Mouse (Mus musculus): ENCODE results near the gene Gm12216. TPM values are rescaled to one million over a fixed set of nuclear protein-coding genes. Genes with fewer than 3 reads are reported as not detected.

Gm12216 gene
- polyA plus RNA-seq, 2 experiments, result 0.43 to 0.74 TPM

DNA sequence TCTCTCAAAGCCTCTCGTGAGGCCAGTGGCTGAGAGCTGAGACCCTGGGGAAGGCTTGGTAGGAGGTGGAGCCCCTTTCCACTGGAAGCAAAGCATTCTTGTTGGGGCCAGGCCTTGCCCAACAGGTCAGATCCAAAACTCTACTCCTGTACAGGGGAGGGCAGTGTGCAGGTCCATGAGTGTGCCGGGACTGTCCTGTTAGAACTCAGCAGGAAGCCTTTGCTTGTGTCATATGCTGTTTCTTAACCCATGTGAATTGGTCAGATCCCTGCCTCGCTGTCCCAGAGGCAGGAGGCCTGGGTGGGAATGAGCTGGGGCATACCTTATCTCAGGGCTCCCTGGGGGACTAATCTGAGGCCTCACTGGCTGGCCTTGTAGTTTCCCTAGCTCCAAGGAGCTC is 78.8 kb downstream of the Gm12216 start:
- Histone ChIP-seq H3K27ac (replicated peaks; ENCODE audit: low read depth, low read length) (no peak overlapping the region), H3K4me3 (replicated peaks; ENCODE audit: low read length) (no peak overlapping the region), H3K27me3 (ENCODE audit: control insufficient read depth, insufficient read depth, low read length) (no peaks in the 10 kb centered on the region), H3K9me3 (ENCODE audit: control insufficient read depth, low read length) (no peaks in the 10 kb centered on the region), H3K4me2 (replicated peaks; ENCODE audit: low read depth, low read length, severe bottlenecking) (no peak overlapping the region), H3K4me1 (ENCODE audit: control insufficient read depth, insufficient read depth, low read length) (no peaks in the 10 kb centered on the region; the same call in 1 of the 2 replicates), H3K36me3 (ENCODE audit: control insufficient read depth, insufficient read depth, low read length) (peaks cover 28% of the 10 kb centered on the region), H3K9ac (ENCODE audit: low read depth, low read length, severe bottlenecking) (no peak overlapping the region)
- TF ChIP-seq POLR2A (IDR thresholded peaks at IDR 0.05; ENCODE audit: borderline replicate concordance, extremely low read depth, insufficient read depth, insufficient read length), result no peak
- DNase-seq (ENCODE audit: low spot score), result no peak
- no peak for ATAC-seq (ENCODE audit: low FRiP score, low read depth)
- WGBS, result 65% methylated on average over 3 of the region's 3 CpGs

- H3K27ac ChIP-seq (replicated peaks; ENCODE audit: low read depth, low read length), result no peak overlapping the region
- DNase-seq (ENCODE audit: low spot score), result no peak
- no peak for ATAC-seq (ENCODE audit: low FRiP score, low read depth)
- peaks cover 33% of the 10 kb centered on the region for H3K36me3 ChIP-seq (ENCODE audit: control insufficient read depth, insufficient read depth, low read length)
- no peaks in the 10 kb centered on the region for H3K9me3 ChIP-seq (ENCODE audit: control insufficient read depth, low read length)
- H3K4me3 ChIP-seq (replicated peaks; ENCODE audit: low read length), result no peak overlapping the region
- no peak overlapping the region for H3K4me2 ChIP-seq (replicated peaks; ENCODE audit: low read depth, low read length, severe bottlenecking)
- 79% methylated on average over 2 of the region's 2 CpGs for WGBS
- no peaks in the 10 kb centered on the region; the same call in 1 of the 2 replicates for H3K4me1 ChIP-seq (ENCODE audit: control insufficient read depth, insufficient read depth, low read length)
- H3K9ac ChIP-seq (ENCODE audit: low read depth, low read length, severe bottlenecking), result no peak overlapping the region
- TF ChIP-seq POLR2A (IDR thresholded peaks at IDR 0.05; ENCODE audit: borderline replicate concordance, extremely low read depth, insufficient read depth, insufficient read length), result no peak
- no peaks in the 10 kb centered on the region for H3K27me3 ChIP-seq (ENCODE audit: control insufficient read depth, insufficient read depth, low read length)
These were observed 79.2 kb downstream of the Gm12216 start for GRCm38 (mm10) chr11:53779808-53780207.

- H3K9me3 ChIP-seq (ENCODE audit: control insufficient read depth, low read length), result no peaks in the 10 kb centered on the region
- H3K9ac ChIP-seq (ENCODE audit: low read depth, low read length, severe bottlenecking), result no peak overlapping the region
- H3K4me2 ChIP-seq (replicated peaks; ENCODE audit: low read depth, low read length, severe bottlenecking), result no peak overlapping the region
- 59% methylated on average over 5 of the region's 5 CpGs for WGBS
- H3K27ac ChIP-seq (replicated peaks; ENCODE audit: low read depth, low read length), result no peak overlapping the region
- no peak overlapping the region for H3K4me3 ChIP-seq (replicated peaks; ENCODE audit: low read length)
- ATAC-seq (ENCODE audit: low FRiP score, low read depth), result no peak
- H3K27me3 ChIP-seq (ENCODE audit: control insufficient read depth, insufficient read depth, low read length), result no peaks in the 10 kb centered on the region
- no peak for DNase-seq (ENCODE audit: low spot score)
- no peaks in the 10 kb centered on the region; the same call in 1 of the 2 replicates for H3K4me1 ChIP-seq (ENCODE audit: control insufficient read depth, insufficient read depth, low read length)
- H3K36me3 ChIP-seq (ENCODE audit: control insufficient read depth, insufficient read depth, low read length), result peaks cover 45% of the 10 kb centered on the region
- TF ChIP-seq POLR2A (IDR thresholded peaks at IDR 0.05; ENCODE audit: borderline replicate concordance, extremely low read depth, insufficient read depth, insufficient read length), result no peak
These were observed 80.6 kb downstream of the Gm12216 start for GRCm38 (mm10) chr11:53778455-53778854.

DNA sequence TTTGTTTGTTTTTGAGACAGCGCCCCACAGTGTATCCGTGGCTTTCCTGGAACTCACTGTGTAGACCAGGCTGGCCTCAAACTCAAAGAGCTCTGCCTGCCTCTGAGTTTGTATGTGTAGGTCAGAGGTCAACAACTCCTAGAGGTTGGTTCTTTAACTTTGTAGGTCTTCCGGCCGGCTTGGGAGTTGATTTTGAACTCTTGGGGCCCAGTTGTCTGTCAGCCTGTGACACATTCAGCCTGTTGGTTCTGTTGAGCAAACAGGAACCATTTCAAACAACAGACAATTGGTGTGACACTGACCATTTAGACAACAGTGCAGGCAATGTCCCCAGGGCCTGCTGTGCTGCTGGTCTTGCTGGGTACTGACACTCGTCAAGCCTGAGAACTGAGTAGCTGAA is 81.3 kb downstream of the Gm12216 start:
- 81% methylated on average over 5 of the region's 5 CpGs for WGBS
- DNase-seq (ENCODE audit: low spot score), result no peak
- no peaks in the 10 kb centered on the region for H3K27me3 ChIP-seq (ENCODE audit: control insufficient read depth, insufficient read depth, low read length)
- no peak overlapping the region for H3K4me3 ChIP-seq (replicated peaks; ENCODE audit: low read length)
- H3K4me2 ChIP-seq (replicated peaks; ENCODE audit: low read depth, low read length, severe bottlenecking), result no peak overlapping the region
- no peaks in the 10 kb centered on the region; the same call in 1 of the 2 replicates for H3K4me1 ChIP-seq (ENCODE audit: control insufficient read depth, insufficient read depth, low read length)
- H3K9ac ChIP-seq (ENCODE audit: low read depth, low read length, severe bottlenecking), result no peak overlapping the region
- H3K27ac ChIP-seq (replicated peaks; ENCODE audit: low read depth, low read length), result no peak overlapping the region
- no peak for ATAC-seq (ENCODE audit: low FRiP score, low read depth)
- no peaks in the 10 kb centered on the region for H3K9me3 ChIP-seq (ENCODE audit: control insufficient read depth, low read length)
- H3K36me3 ChIP-seq (ENCODE audit: control insufficient read depth, insufficient read depth, low read length), result peaks cover 46% of the 10 kb centered on the region
- no peak for TF ChIP-seq POLR2A (IDR thresholded peaks at IDR 0.05; ENCODE audit: borderline replicate concordance, extremely low read depth, insufficient read depth, insufficient read length)

- DNase-seq (ENCODE audit: low spot score), result no peak
- Histone ChIP-seq H3K36me3 (ENCODE audit: control insufficient read depth, insufficient read depth, low read length) (peaks cover 46% of the 10 kb centered on the region), H3K4me1 (ENCODE audit: control insufficient read depth, insufficient read depth, low read length) (peaks cover 3% of the 10 kb centered on the region; the same call in 1 of the 2 replicates), H3K27me3 (ENCODE audit: control insufficient read depth, insufficient read depth, low read length) (no peaks in the 10 kb centered on the region), H3K9ac (ENCODE audit: low read depth, low read length, severe bottlenecking) (no peak overlapping the region), H3K27ac (replicated peaks; ENCODE audit: low read depth, low read length) (no peak overlapping the region), H3K4me3 (replicated peaks; ENCODE audit: low read length) (no peak overlapping the region), H3K9me3 (ENCODE audit: control insufficient read depth, low read length) (no peaks in the 10 kb centered on the region), H3K4me2 (replicated peaks; ENCODE audit: low read depth, low read length, severe bottlenecking) (no peak overlapping the region)
- no peak for ATAC-seq (ENCODE audit: low FRiP score, low read depth)
- 88% methylated on average over 13 of the region's 13 CpGs for WGBS
- TF ChIP-seq POLR2A (IDR thresholded peaks at IDR 0.05; ENCODE audit: borderline replicate concordance, extremely low read depth, insufficient read depth, insufficient read length), result no peak
These were observed 84.3 kb downstream of the Gm12216 start for GRCm38 (mm10) chr11:53774659-53775255.

Data from limb, embryonic 14.5 days (tissue).